Mouse (Mus musculus) neural tube, embryonic 14.5 days (tissue): ENCODE data around the gene Kctd14. TPM values are rescaled to one million over a fixed set of nuclear protein-coding genes. Genes with fewer than 3 reads are reported as not detected.

Experiments
- ATAC-seq: fragments of 200-750 bp; cut with Nextera tagmentation; 2 replicates; pipeline ENCODE4 v1.8.0; 2017; ENCODE audit warnings: low read depth, mild to moderate bottlenecking, moderate TSS enrichment, moderate library complexity
- H3K27ac ChIP-seq: fragments of 300-500 bp; sonication (generic); 2 replicates; pipeline ENCODE4 v1.5.1; 2014; ENCODE audit warnings: low read depth, mild to moderate bottlenecking, control low read depth, low read length, moderate library complexity, mixed read lengths
- H3K27me3 ChIP-seq: fragments of 300-500 bp; sonication (generic); 2 replicates; pipeline ENCODE4 v1.6.1; 2014; ENCODE audit warnings: low read length; ENCODE audit not compliant: control insufficient read depth, insufficient read depth
- H3K36me3 ChIP-seq: fragments of 300-500 bp; sonication (generic); 2 replicates; pipeline ENCODE4 v1.6.1; 2014; ENCODE audit warnings: low read length, mixed read lengths; ENCODE audit not compliant: control insufficient read depth, insufficient read depth
- H3K4me1 ChIP-seq: fragments of 300-500 bp; sonication (generic); 2 replicates; pipeline ENCODE4 v1.6.1; 2014; ENCODE audit warnings: low read length; ENCODE audit not compliant: control insufficient read depth, insufficient read depth
- H3K4me2 ChIP-seq: fragments of 300-500 bp; sonication (generic); 2 replicates; pipeline ENCODE4 v1.6.1; 2014; ENCODE audit warnings: mild to moderate bottlenecking, low read depth, low read length, control low read depth
- H3K4me3 ChIP-seq: fragments of 300-500 bp; sonication (generic); 2 replicates; pipeline ENCODE4 v1.5.1; 2014; ENCODE audit warnings: low read depth, low read length, control low read depth, mixed read lengths
- H3K9ac ChIP-seq: fragments of 300-500 bp; sonication (generic); replicated peaks from 2 replicates; pipeline ENCODE4 v1.6.1; 2014; ENCODE audit warnings: low read depth, mild to moderate bottlenecking, control low read depth, low read length, mixed read lengths
- H3K9me3 ChIP-seq: fragments of 300-500 bp; sonication (generic); 2 replicates; pipeline ENCODE4 v1.6.1; 2016; ENCODE audit warnings: low read length; ENCODE audit not compliant: control insufficient read depth
- WGBS: fragments of 180-500 bp; shearing (Covaris S2); extraction: QIAGEN DNeasy Blood & Tissue Kit; methylation state at CpG from one replicate; pipeline ENCODE4 v1.1.7; 2014; 5-methylcytosine and 5-hydroxymethylcytosine counted together
- polyA plus RNA-seq: library from polyadenylated mRNA; unstranded; fragments of >200 nt; fragmentation: Nextera tagmentation; extraction: Ambion mirVana; gene quantifications from 2 replicates; pipeline ENCODE4 v1.2.1, GENCODE M21; 2014

Gene Kctd14
- polyA plus RNA-seq, 1 experiment from 2014 or later = 2.5 TPM

GRCm38 (mm10) chr7:97455577-97455976 is 4.5 kb downstream of the Kctd14 start:
- ATAC-seq = no peak
- H3K4me1 ChIP-seq = no peaks in the 10 kb centered on the region
- H3K4me3 ChIP-seq = no peak overlapping the region
- H3K9ac ChIP-seq = no peak overlapping the region
- H3K27me3 ChIP-seq = no peaks in the 10 kb centered on the region
- H3K36me3 ChIP-seq = no peaks in the 10 kb centered on the region
- no peaks in the 10 kb centered on the region for H3K9me3 ChIP-seq
- no peak overlapping the region for H3K4me2 ChIP-seq
- 82% methylated on average over 3 of the region's 3 CpGs for WGBS
- H3K27ac ChIP-seq = no peak overlapping the region

- no peak overlapping the region for H3K9ac ChIP-seq
- no peak for ATAC-seq
- H3K27me3 ChIP-seq = no peaks in the 10 kb centered on the region
- no peak overlapping the region for H3K27ac ChIP-seq
- no peaks in the 10 kb centered on the region for H3K4me1 ChIP-seq
- H3K4me3 ChIP-seq = no peak overlapping the region
- no peaks in the 10 kb centered on the region for H3K36me3 ChIP-seq
- 82% methylated on average over 5 of the region's 5 CpGs for WGBS
- no peaks in the 10 kb centered on the region for H3K9me3 ChIP-seq
- no peak overlapping the region for H3K4me2 ChIP-seq
Observed at GRCm38 (mm10) chr7:97473001-97473400, 21.9 kb downstream of the Kctd14 start.

GRCm38 (mm10) chr7:97479349-97479748 is 28.2 kb downstream of the Kctd14 start:
- 66% methylated on average over 3 of the region's 3 CpGs for WGBS
- ATAC-seq = no peak

GRCm38 (mm10) chr7:97480290-97480689 is 29.2 kb downstream of the Kctd14 start:
- Histone ChIP-seq H3K27me3 (no peaks in the 10 kb centered on the region), H3K4me2 (peak overlapping the region; percentile 33; the same call in 1 of the 2 replicates), H3K9ac (no peak overlapping the region), H3K9me3 (no peaks in the 10 kb centered on the region), H3K27ac (no peak overlapping the region), H3K4me3 (peak overlapping the region; percentile 11), H3K36me3 (peaks cover 3% of the 10 kb centered on the region; the same call in 1 of the 2 replicates), H3K4me1 (peaks cover 14% of the 10 kb centered on the region)
- peak; percentile 21; the same call in 1 of the 2 replicates for ATAC-seq
- 35% methylated on average over 3 of the region's 3 CpGs for WGBS

More at GRCm38 (mm10) chr7:97479349-97479748, 28.2 kb downstream of the Kctd14 start:
- no peaks in the 10 kb centered on the region for H3K27me3 ChIP-seq
- H3K27ac ChIP-seq = no peak overlapping the region
- H3K4me3 ChIP-seq = no peak overlapping the region
- peaks cover 14% of the 10 kb centered on the region for H3K4me1 ChIP-seq
- no peak overlapping the region for H3K9ac ChIP-seq
- H3K9me3 ChIP-seq = no peaks in the 10 kb centered on the region
- H3K4me2 ChIP-seq = no peak overlapping the region
- H3K36me3 ChIP-seq = no peaks in the 10 kb centered on the region

- peaks cover 14% of the 10 kb centered on the region for H3K4me1 ChIP-seq
- no peaks in the 10 kb centered on the region for H3K9me3 ChIP-seq
- peak within 1 kb of the TSS; percentile 39 for H3K9ac ChIP-seq
- peak within 1 kb of the TSS; percentile 55 for H3K4me3 ChIP-seq
- H3K27ac ChIP-seq = 0 out of 2 replicates have a peak within 1 kb of the TSS, but pooled peaks have one; percentile 29
- WGBS = under 1% methylated on average over 24 of the region's 24 CpGs
- ATAC-seq = peak; percentile 99
- H3K4me2 ChIP-seq = peak within 1 kb of the TSS; percentile 90
- peaks cover 9% of the 10 kb centered on the region for H3K36me3 ChIP-seq
- H3K27me3 ChIP-seq = no peaks in the 10 kb centered on the region
Observed at GRCm38 (mm10) chr7:97480821-97481339, 29.8 kb downstream of the Kctd14 start, which contains the start of gene Ints4. Ints4 (plus strand) TSS chr7:97480956.

- H3K27me3 ChIP-seq = no peaks in the 10 kb centered on the region
Observed at GRCm38 (mm10) chr7:97483378-97483777, 32.3 kb downstream of the Kctd14 start.

GRCm38 (mm10) chr7:97491157-97491556 is 40.0 kb downstream of the Kctd14 start:
- no peak for ATAC-seq
- Histone ChIP-seq H3K4me1 (no peaks in the 10 kb centered on the region), H3K4me3 (no peak overlapping the region), H3K27me3 (no peaks in the 10 kb centered on the region), H3K9ac (no peak overlapping the region), H3K36me3 (peaks cover 46% of the 10 kb centered on the region), H3K4me2 (no peak overlapping the region), H3K9me3 (no peaks in the 10 kb centered on the region), H3K27ac (no peak overlapping the region)
- WGBS = 81% methylated on average over 3 of the region's 3 CpGs

More at GRCm38 (mm10) chr7:97483378-97483777, 32.3 kb downstream of the Kctd14 start:
- peaks cover 14% of the 10 kb centered on the region for H3K4me1 ChIP-seq
- no peak overlapping the region for H3K4me2 ChIP-seq
- 92% methylated on average over 2 of the region's 2 CpGs for WGBS
- H3K36me3 ChIP-seq = peaks cover 28% of the 10 kb centered on the region
- no peak overlapping the region for H3K9ac ChIP-seq
- no peak for ATAC-seq
- H3K27ac ChIP-seq = no peak overlapping the region
- H3K4me3 ChIP-seq = no peak overlapping the region
- H3K9me3 ChIP-seq = no peaks in the 10 kb centered on the region

- no peaks in the 10 kb centered on the region for H3K4me1 ChIP-seq
- 89% methylated on average over 4 of the region's 4 CpGs for WGBS
- H3K4me3 ChIP-seq = no peak overlapping the region
- no peak overlapping the region for H3K4me2 ChIP-seq
- peaks cover 34% of the 10 kb centered on the region for H3K36me3 ChIP-seq
- ATAC-seq = no peak
- H3K9ac ChIP-seq = no peak overlapping the region
- no peaks in the 10 kb centered on the region for H3K9me3 ChIP-seq
- no peak overlapping the region for H3K27ac ChIP-seq
- H3K27me3 ChIP-seq = no peaks in the 10 kb centered on the region
Observed at GRCm38 (mm10) chr7:97492420-97492819, 41.3 kb downstream of the Kctd14 start.

- no peak overlapping the region for H3K4me2 ChIP-seq
- no peaks in the 10 kb centered on the region for H3K9me3 ChIP-seq
- ATAC-seq = no peak
- H3K27ac ChIP-seq = no peak overlapping the region
- H3K36me3 ChIP-seq = peaks cover 23% of the 10 kb centered on the region
- H3K4me1 ChIP-seq = no peaks in the 10 kb centered on the region
- no peak overlapping the region for H3K9ac ChIP-seq
- no peaks in the 10 kb centered on the region for H3K27me3 ChIP-seq
- H3K4me3 ChIP-seq = no peak overlapping the region
Observed at GRCm38 (mm10) chr7:97495052-97495451, 43.9 kb downstream of the Kctd14 start.
